Mouse (Mus musculus) G1E (cell line): ENCODE measurements around the gene Cep57l1.

Experiments
- CTCF ChIP-seq: IDR thresholded peaks from 2 replicates; pipeline ENCODE4 v1.5.1; 2012; ENCODE audit warnings: low read depth, low read length, inconsistent platforms, mixed read lengths
- GATA1 ChIP-seq: IDR thresholded peaks from 2 replicates; pipeline ENCODE4 v1.6.1; 2012; ENCODE audit warnings: borderline replicate concordance, low read length, inconsistent platforms, mixed read lengths
- TAL1 ChIP-seq: conservative IDR thresholded peaks from 2 replicates; pipeline ENCODE4 v1.6.1; 2012; ENCODE audit warnings: low read depth, low read length, inconsistent platforms, mixed read lengths

GRCm38 (mm10) chr10:41838911-41839310 is 29.2 kb upstream of the Cep57l1 start:
- TF ChIP-seq CTCF (no peak), TAL1 (no peak), GATA1 (no peak)
